Mouse (Mus musculus) heart, embryonic 16.5 days (tissue): ENCODE results near the gene Zfp639. TPM values are rescaled to one million over a fixed set of nuclear protein-coding genes. Genes with fewer than 3 reads are reported as not detected.

Experiments
- polyA plus RNA-seq: library from polyadenylated mRNA; unstranded; fragments of >200 nt; fragmentation: Nextera tagmentation; extraction: Ambion mirVana; gene quantifications from 2 replicates; pipeline ENCODE4 v1.2.1, GENCODE M21; 2015

The Zfp639 gene
- polyA plus RNA-seq, 1 experiment from 2014 or later = 31.1 TPM

Other genes starting within 250 kb of the Zfp639 start
- 3.0 and 3.6 TPM in 2 replicates for gene Zmat3, start 144.2 kb upstream of the Zfp639 start, polyA plus RNA-seq
- gene Pik3ca, start 112.6 kb upstream of the Zfp639 start, polyA plus RNA-seq = 6.6 and 7.8 TPM in 2 replicates
- gene Kcnmb3, start 18.0 kb upstream of the Zfp639 start, polyA plus RNA-seq = 0.11 TPM in 1 of 2 replicates, not detected in the other
- 90.8 and 92.9 TPM in 2 replicates for gene Mfn1, start 19.2 kb downstream of the Zfp639 start, polyA plus RNA-seq
- 56.3 and 61.0 TPM in 2 replicates for gene Gnb4, start 106.3 kb downstream of the Zfp639 start, polyA plus RNA-seq
- gene Actl6a, start 196.0 kb downstream of the Zfp639 start, polyA plus RNA-seq = 91.7 and 96.9 TPM in 2 replicates
- gene Ndufb5, start 226.7 kb downstream of the Zfp639 start, polyA plus RNA-seq = 621 and 623 TPM in 2 replicates
- gene Mrpl47, start 227.3 kb downstream of the Zfp639 start, polyA plus RNA-seq = 34.0 and 35.0 TPM in 2 replicates